Mouse (Mus musculus) hindbrain, embryonic 12.5 days (tissue): ENCODE data around the gene Ccdc85a. TPM values are rescaled to one million over a fixed set of nuclear protein-coding genes. Genes with fewer than 3 reads are reported as not detected.
"Not testable (repeated sequence)": the region's sequence is repeated elsewhere in the genome, so short reads cannot be mapped to it uniquely, and the experiment has no call there.

ENCODE experiments used
- ATAC-seq: fragments of 200-750 bp; cut with Nextera tagmentation; 2 replicates; pipeline ENCODE4 v1.8.0; 2017; ENCODE audit warnings: moderate TSS enrichment; ENCODE audit not compliant: low FRiP score
- H3K27ac ChIP-seq: fragments of 300-500 bp; sonication (generic); 2 replicates; pipeline ENCODE4 v1.5.1; 2016; ENCODE audit warnings: mild to moderate bottlenecking
- H3K27me3 ChIP-seq: fragments of 300-500 bp; sonication (generic); 2 replicates; pipeline ENCODE4 v1.6.1; 2016; ENCODE audit warnings: mild to moderate bottlenecking
- H3K36me3 ChIP-seq: fragments of 300-500 bp; sonication (generic); 2 replicates; pipeline ENCODE4 v1.6.1; 2016; ENCODE audit warnings: mild to moderate bottlenecking
- H3K4me1 ChIP-seq: fragments of 300-500 bp; sonication (generic); 2 replicates; pipeline ENCODE4 v1.6.1; 2016
- H3K4me2 ChIP-seq: fragments of 300-500 bp; sonication (generic); replicated peaks from 2 replicates; pipeline ENCODE4 v1.6.1; 2016; ENCODE audit warnings: mild to moderate bottlenecking
- H3K4me3 ChIP-seq: fragments of 300-500 bp; sonication (generic); 2 replicates; pipeline ENCODE4 v1.5.1; 2016; ENCODE audit warnings: mild to moderate bottlenecking
- H3K9ac ChIP-seq: fragments of 300-500 bp; sonication (generic); 2 replicates; pipeline ENCODE4 v1.6.1; 2016; ENCODE audit warnings: mild to moderate bottlenecking, moderate library complexity
- H3K9me3 ChIP-seq: fragments of 300-500 bp; sonication (generic); replicated peaks from 2 replicates; pipeline ENCODE4 v1.6.1; 2016; ENCODE audit warnings: mild to moderate bottlenecking
- WGBS: fragments of 180-500 bp; shearing (Covaris S2); methylation state at CpG from one replicate; pipeline ENCODE4 v1.1.7; 2016; 5-methylcytosine and 5-hydroxymethylcytosine counted together
- polyA plus RNA-seq: library from polyadenylated mRNA; unstranded; fragments of >200 nt; fragmentation: Nextera tagmentation; extraction: Ambion mirVana; gene quantifications from 2 replicates; pipeline ENCODE4 v1.2.1, GENCODE M21; 2016

Ccdc85a gene
- polyA plus RNA-seq, 1 experiment from 2014 or later, result 9.7 TPM

GRCm38 (mm10) chr11:28397166-28397565 lies 187.0 kb downstream of the Ccdc85a start:
- no peak overlapping the region for H3K9ac ChIP-seq
- WGBS, result 63% methylated on average over 1 of the region's 1 CpGs
- no peaks in the 10 kb centered on the region for H3K4me1 ChIP-seq
- H3K9me3 ChIP-seq, result no peaks in the 10 kb centered on the region
- H3K27ac ChIP-seq, result no peak overlapping the region
- H3K36me3 ChIP-seq, result no peaks in the 10 kb centered on the region
- H3K27me3 ChIP-seq, result no peaks in the 10 kb centered on the region
- no peak overlapping the region for H3K4me2 ChIP-seq
- ATAC-seq, result no peak
- no peak overlapping the region for H3K4me3 ChIP-seq

GRCm38 (mm10) chr11:28375891-28376290 lies 208.2 kb downstream of the Ccdc85a start:
- H3K27me3 ChIP-seq, result no peaks in the 10 kb centered on the region
- no peak overlapping the region for H3K9ac ChIP-seq
- H3K36me3 ChIP-seq, result no peaks in the 10 kb centered on the region
- no peak overlapping the region for H3K4me3 ChIP-seq
- H3K4me2 ChIP-seq, result no peak overlapping the region
- no peak for ATAC-seq
- H3K9me3 ChIP-seq, result no peaks in the 10 kb centered on the region
- H3K27ac ChIP-seq, result no peak overlapping the region
- H3K4me1 ChIP-seq, result no peaks in the 10 kb centered on the region

- Histone ChIP-seq H3K27me3 (no peaks in the 10 kb centered on the region), H3K27ac (no peak overlapping the region), H3K4me3 (no peak overlapping the region), H3K4me2 (no peak overlapping the region), H3K9ac (no peak overlapping the region), H3K4me1 (no peaks in the 10 kb centered on the region), H3K36me3 (no peaks in the 10 kb centered on the region), H3K9me3 (no peaks in the 10 kb centered on the region)
- no peak for ATAC-seq
Measured at GRCm38 (mm10) chr11:28374636-28375035, 209.5 kb downstream of the Ccdc85a start.

GRCm38 (mm10) chr11:28371381-28371780 lies 212.7 kb downstream of the Ccdc85a start:
- not testable (repeated sequence) for ATAC-seq, H3K9me3 ChIP-seq, H3K36me3 ChIP-seq, H3K4me3 ChIP-seq, H3K27me3 ChIP-seq, H3K4me2 ChIP-seq, H3K27ac ChIP-seq, H3K9ac ChIP-seq, H3K4me1 ChIP-seq
- WGBS, result 72% methylated on average over 5 of the region's 5 CpGs

GRCm38 (mm10) chr11:28365929-28366244 lies 218.2 kb downstream of the Ccdc85a start:
- 0 out of 2 replicates have a peak, but pooled peaks cover 4% of the 10 kb centered on the region for H3K27me3 ChIP-seq
- H3K27ac ChIP-seq, result peak overlapping the region; percentile 62; the same call in 1 of the 2 replicates
- peaks cover 9% of the 10 kb centered on the region; the same call in 1 of the 2 replicates for H3K4me1 ChIP-seq
- 0 out of 2 replicates have a peak overlapping the region, but pooled peaks have one; percentile 30 for H3K4me3 ChIP-seq
- H3K36me3 ChIP-seq, result no peaks in the 10 kb centered on the region
- peak; percentile 51 for ATAC-seq
- H3K9ac ChIP-seq, result no peak overlapping the region
- WGBS, result 63% methylated on average over 2 of the region's 2 CpGs
- peak overlapping the region; percentile 52 for H3K4me2 ChIP-seq
- no peaks in the 10 kb centered on the region for H3K9me3 ChIP-seq

- 5% methylated on average over 26 of the region's 26 CpGs for WGBS
- Histone ChIP-seq H3K4me2 (peak overlapping the region; percentile 52), H3K9ac (peak overlapping the region; percentile 55), H3K9me3 (no peaks in the 10 kb centered on the region), H3K4me3 (peak overlapping the region; percentile 30), H3K4me1 (peaks cover 9% of the 10 kb centered on the region; the same call in 1 of the 2 replicates), H3K36me3 (no peaks in the 10 kb centered on the region), H3K27ac (peak overlapping the region; percentile 62), H3K27me3 (0 out of 2 replicates have a peak, but pooled peaks cover 4% of the 10 kb centered on the region)
- peak; percentile 98 for ATAC-seq
Measured at GRCm38 (mm10) chr11:28365209-28365928, 218.8 kb downstream of the Ccdc85a start.

- H3K27me3 ChIP-seq, result no peaks in the 10 kb centered on the region
- no peak overlapping the region for H3K4me3 ChIP-seq
- no peaks in the 10 kb centered on the region for H3K36me3 ChIP-seq
- no peaks in the 10 kb centered on the region for H3K4me1 ChIP-seq
- H3K9ac ChIP-seq, result no peak overlapping the region
- 88% methylated on average over 2 of the region's 2 CpGs for WGBS
- no peak overlapping the region for H3K27ac ChIP-seq
- H3K4me2 ChIP-seq, result no peak overlapping the region
- no peaks in the 10 kb centered on the region for H3K9me3 ChIP-seq
- ATAC-seq, result no peak
Measured at GRCm38 (mm10) chr11:28343465-28343864, 240.7 kb downstream of the Ccdc85a start.

GRCm38 (mm10) chr11:28341887-28342286 lies 242.2 kb downstream of the Ccdc85a start:
- Histone ChIP-seq H3K4me3 (no peak overlapping the region), H3K36me3 (no peaks in the 10 kb centered on the region), H3K4me2 (no peak overlapping the region), H3K9me3 (no peaks in the 10 kb centered on the region), H3K4me1 (no peaks in the 10 kb centered on the region), H3K27ac (no peak overlapping the region), H3K27me3 (no peaks in the 10 kb centered on the region), H3K9ac (no peak overlapping the region)
- WGBS, result 84% methylated on average over 5 of the region's 5 CpGs
- ATAC-seq, result no peak

- 94% methylated on average over 45 of the region's 45 CpGs for WGBS
- H3K4me3 ChIP-seq, H3K4me1 ChIP-seq, H3K27ac ChIP-seq, H3K9me3 ChIP-seq, H3K27me3 ChIP-seq, ATAC-seq, H3K9ac ChIP-seq, H3K4me2 ChIP-seq, H3K36me3 ChIP-seq: not testable (repeated sequence)
Measured at GRCm38 (mm10) chr11:28339224-28340150, 244.6 kb downstream of the Ccdc85a start, which contains the start of gene Gm6685. Gene Gm6685 (minus strand): TSS chr11:28339867.

Other genes with a start within 250 kb of the Ccdc85a start
- gene Gm6685, start 244.5 kb downstream of the Ccdc85a start, polyA plus RNA-seq, result 0.39 TPM in 1 of 2 replicates, not detected in the other